Mouse (Mus musculus) layer of hippocampus, adult 2 months (tissue): ENCODE data around the gene Gm8104. TPM values are rescaled to one million over a fixed set of nuclear protein-coding genes. Genes with fewer than 3 reads are reported as not detected.
"Not testable (repeated sequence)": the region's sequence is repeated elsewhere in the genome, so short reads cannot be mapped to it uniquely, and the experiment has no call there.

ENCODE experiments used
- DNase-seq, 2 experiments: peaks; one replicate each; pipeline ENCODE4 v3.0.0; 2022; ENCODE audit warnings: low spot score in 2 of 2
- H3K27ac ChIP-seq: fragments of 200-600 bp; 2 replicates; pipeline ENCODE4 v1.8.1; 2022
- H3K4me3 ChIP-seq: fragments of 200-600 bp; 2 replicates; pipeline ENCODE4 v1.8.1; 2022; ENCODE audit warnings: mild to moderate bottlenecking
- long read RNA-seq, 2 experiments: library from polyadenylated mRNA; stranded (forward); transcript quantifications; one replicate each; pipeline ENCODE4 v2.0.0; 2021; ENCODE audit warnings: borderline mapping rate in 2 of 2
- total RNA-seq, 2 experiments: library from RNA; stranded (reverse); gene quantifications; 2 replicates each; pipeline ENCODE4 v1.2.3; 2021

Gm8104 gene
- not detected for total RNA-seq
- long read RNA-seq, experiment 1, result 0 reads
- long read RNA-seq, experiment 2, result 0 reads

- H3K27ac ChIP-seq, DNase-seq, H3K4me3 ChIP-seq: not testable (repeated sequence)
These were observed at the start of gene Gm8104 for GRCm38 (mm10) chr14:43100301-43100700. Gm8104 (plus strand) TSS chr14:43100601.

- H3K4me3 ChIP-seq, H3K27ac ChIP-seq, DNase-seq: not testable (repeated sequence)
These were observed 42.3 kb upstream of the Gm8104 start for GRCm38 (mm10) chr14:43058063-43058462.

- not testable (repeated sequence) for H3K4me3 ChIP-seq, H3K27ac ChIP-seq, DNase-seq
These were observed 40.2 kb upstream of the Gm8104 start for GRCm38 (mm10) chr14:43060179-43060578.

GRCm38 (mm10) chr14:43076543-43076942 lies 23.9 kb upstream of the Gm8104 start, which contains the start of gene Gm8094:
Gm8094 (minus strand) TSS chr14:43076643.
- not testable (repeated sequence) for H3K27ac ChIP-seq, DNase-seq, H3K4me3 ChIP-seq

- not testable (repeated sequence) for H3K4me3 ChIP-seq, H3K27ac ChIP-seq
- DNase-seq, result peak in 1 of 2 experiments; percentile 17
These were observed 15.3 kb upstream of the Gm8104 start for GRCm38 (mm10) chr14:43084936-43085730.

- H3K4me3 ChIP-seq, DNase-seq, H3K27ac ChIP-seq: not testable (repeated sequence)
These were observed 11.1 kb upstream of the Gm8104 start for GRCm38 (mm10) chr14:43089103-43089919.

- not testable (repeated sequence) for DNase-seq
These were observed 19.3 kb downstream of the Gm8104 start for GRCm38 (mm10) chr14:43119673-43120072.

GRCm38 (mm10) chr14:43126286-43126685 lies 25.9 kb downstream of the Gm8104 start:
- H3K27ac ChIP-seq, DNase-seq, H3K4me3 ChIP-seq: not testable (repeated sequence)

More at GRCm38 (mm10) chr14:43119673-43120072, 19.3 kb downstream of the Gm8104 start:
- H3K4me3 ChIP-seq, H3K27ac ChIP-seq: not testable (repeated sequence)

Other genes starting within 250 kb of the Gm8104 start
- gene Gm21977, start 247.1 kb upstream of the Gm8104 start, total RNA-seq, result not detected
- gene Gm8082, start 107.0 kb upstream of the Gm8104 start, total RNA-seq, result not detected
- gene Gm10376, start 85.0 kb upstream of the Gm8104 start, total RNA-seq, result not detected
- not detected for gene Gm8094, start 24.0 kb upstream of the Gm8104 start, total RNA-seq
- gene Gm7233, start 79.3 kb downstream of the Gm8104 start, total RNA-seq, result not detected
- gene Gm8122, start 134.7 kb downstream of the Gm8104 start, total RNA-seq, result not detected
- not detected for gene Gm8126, start 158.0 kb downstream of the Gm8104 start, total RNA-seq
- gene Gm9732, start 174.4 kb downstream of the Gm8104 start, total RNA-seq, result not detected
- gene Gm8127, start 193.2 kb downstream of the Gm8104 start, total RNA-seq, result not detected
- under 1 TPM in 1 of 2 experiments, not detected in 1; 0.49 TPM for gene 1700001F09Rik, start 247.2 kb downstream of the Gm8104 start, total RNA-seq